Mouse (Mus musculus): ENCODE measurements around the gene Nphp4. TPM values are rescaled to one million over a fixed set of nuclear protein-coding genes. Genes with fewer than 3 reads are reported as not detected.

Nphp4 gene
- polyA plus RNA-seq (2017; shearing (Covaris generic)): 0.51 TPM

DNA sequence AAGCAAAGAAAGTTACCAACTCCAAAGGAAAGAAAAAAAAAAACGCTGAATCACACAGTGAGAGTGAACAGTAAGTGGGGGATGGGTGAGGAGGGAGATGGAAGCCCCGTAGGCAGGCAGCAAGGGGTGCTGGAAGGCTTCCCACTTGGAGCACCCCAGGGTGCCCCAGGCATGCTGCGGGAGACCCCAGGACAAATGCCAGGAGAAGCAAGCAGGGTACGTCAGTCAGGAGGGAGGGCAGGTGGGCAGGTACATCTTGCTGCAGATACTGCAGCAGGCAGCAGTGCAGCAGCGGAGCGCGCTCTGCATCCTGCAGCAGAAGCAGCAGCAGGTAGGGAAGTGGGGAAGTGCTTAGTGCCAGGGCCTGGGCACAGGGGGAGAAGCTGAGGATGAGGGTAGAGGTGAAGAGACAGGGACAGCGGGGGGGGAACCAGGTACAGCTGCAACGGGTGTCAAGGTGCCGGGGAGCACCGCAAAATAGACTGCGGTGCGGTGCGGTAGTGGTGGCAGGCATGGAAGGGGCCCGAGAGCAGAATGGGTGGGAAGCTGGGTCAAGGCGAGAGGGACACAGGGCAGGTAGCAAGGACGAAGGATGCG is at the start of gene Nphp4:
Nphp4 (plus strand) TSS at position 280 of the 597 bp plus-strand sequence.

GRCm38 (mm10) chr4:152477466-152478223 is 1.1 kb downstream of the Nphp4 start, which contains the start of gene Kcnab2:
Gene Kcnab2 (minus strand): TSS chr4:152477871.

Other genes with a start within 250 kb of the Nphp4 start
- gene Gpr153, start 202.5 kb upstream of the Nphp4 start, polyA plus RNA-seq (2017; shearing (Covaris generic)): 0.20 TPM
- not detected for gene Hes3, start 185.0 kb upstream of the Nphp4 start, polyA plus RNA-seq (2017; shearing (Covaris generic))
- 20.2 TPM for gene Icmt, start 179.5 kb upstream of the Nphp4 start, polyA plus RNA-seq (2017; shearing (Covaris generic))
- not detected for gene Rnf207, start 157.7 kb upstream of the Nphp4 start, polyA plus RNA-seq (2017; shearing (Covaris generic))
- gene Rpl22, start 151.0 kb upstream of the Nphp4 start, polyA plus RNA-seq (2017; shearing (Covaris generic)): 441 TPM
- 0.08 TPM for gene Chd5, start 138.1 kb upstream of the Nphp4 start, polyA plus RNA-seq (2017; shearing (Covaris generic))
- 129 TPM for gene Kcnab2, start 1.2 kb downstream of the Nphp4 start, polyA plus RNA-seq (2017; shearing (Covaris generic))